Mouse (Mus musculus) naive thymus-derived CD4-positive, alpha-beta T cell, adult 2 months (primary cell): ENCODE measurements around the gene Oma1.

Experiments
- DNase-seq: peaks from one replicate; pipeline ENCODE4 v3.0.0-alpha.2; 2011; ENCODE audit warnings: low read depth

Gene Oma1

GRCm38 (mm10) chr4:103358941-103359448 lies 45.4 kb downstream of the Oma1 start:
- no peak for DNase-seq

- no peak for DNase-seq
Observed at GRCm38 (mm10) chr4:103382171-103382570, 68.6 kb downstream of the Oma1 start.

GRCm38 (mm10) chr4:103385031-103385430 lies 71.4 kb downstream of the Oma1 start:
- DNase-seq, result no peak

- DNase-seq, result no peak
Observed at GRCm38 (mm10) chr4:103385835-103386787, 72.5 kb downstream of the Oma1 start.

- no peak for DNase-seq
Observed at GRCm38 (mm10) chr4:103387292-103387691, 73.7 kb downstream of the Oma1 start.

GRCm38 (mm10) chr4:103388530-103389178 lies 75.0 kb downstream of the Oma1 start:
- no peak for DNase-seq

- no peak for DNase-seq
Observed at GRCm38 (mm10) chr4:103389583-103389982, 76.0 kb downstream of the Oma1 start.

- no peak for DNase-seq
Observed at GRCm38 (mm10) chr4:103390499-103390898, 76.9 kb downstream of the Oma1 start.

- DNase-seq, result no peak
Observed at GRCm38 (mm10) chr4:103395066-103395465, 81.5 kb downstream of the Oma1 start.

GRCm38 (mm10) chr4:103395905-103396304 lies 82.3 kb downstream of the Oma1 start:
- no peak for DNase-seq

GRCm38 (mm10) chr4:103396876-103397275 lies 83.3 kb downstream of the Oma1 start:
- DNase-seq, result no peak

- no peak for DNase-seq
Observed at GRCm38 (mm10) chr4:103402581-103402980, 89.0 kb downstream of the Oma1 start.

- no peak for DNase-seq
Observed at GRCm38 (mm10) chr4:103405321-103405720, 91.7 kb downstream of the Oma1 start.

GRCm38 (mm10) chr4:103410217-103410799 lies 96.7 kb downstream of the Oma1 start:
- DNase-seq, result no peak
